Mouse (Mus musculus): ENCODE data around the gene Kif9. TPM values are rescaled to one million over a fixed set of nuclear protein-coding genes. Genes with fewer than 3 reads are reported as not detected.

Gene Kif9
- polyA plus RNA-seq, 1 experiment = 0.40 TPM

- H3K27ac ChIP-seq (replicated peaks; ENCODE audit: low read depth, low read length) = no peak overlapping the region
- no peak overlapping the region for H3K4me3 ChIP-seq (ENCODE audit: insufficient read depth, low read depth, low read length)
- peaks cover 23% of the 10 kb centered on the region for H3K4me1 ChIP-seq (ENCODE audit: control insufficient read depth, insufficient read depth, insufficient read length, low read length)
Measured at GRCm38 (mm10) chr9:110538511-110538910, 61.8 kb downstream of the Kif9 start.

GRCm38 (mm10) chr9:110541988-110542387 is 65.2 kb downstream of the Kif9 start:
- H3K4me1 ChIP-seq (ENCODE audit: control insufficient read depth, insufficient read depth, insufficient read length, low read length) = peaks cover 6% of the 10 kb centered on the region
- no peak overlapping the region for H3K27ac ChIP-seq (replicated peaks; ENCODE audit: low read depth, low read length)
- no peak overlapping the region for H3K4me3 ChIP-seq (ENCODE audit: insufficient read depth, low read depth, low read length)

- Histone ChIP-seq H3K4me3 (ENCODE audit: insufficient read depth, low read depth, low read length) (no peak overlapping the region), H3K4me1 (ENCODE audit: control insufficient read depth, insufficient read depth, insufficient read length, low read length) (peaks cover 2% of the 10 kb centered on the region), H3K27ac (replicated peaks; ENCODE audit: low read depth, low read length) (no peak overlapping the region)
Measured at GRCm38 (mm10) chr9:110548261-110548660, 71.5 kb downstream of the Kif9 start.

GRCm38 (mm10) chr9:110568309-110568708 is 91.6 kb downstream of the Kif9 start:
- no peak overlapping the region for H3K4me3 ChIP-seq (ENCODE audit: insufficient read depth, low read depth, low read length)
- H3K4me1 ChIP-seq (ENCODE audit: control insufficient read depth, insufficient read depth, insufficient read length, low read length) = no peaks in the 10 kb centered on the region
- H3K27ac ChIP-seq (replicated peaks; ENCODE audit: low read depth, low read length) = no peak overlapping the region

Other genes starting within 250 kb of the Kif9 start
- 0.92 and 1.1 TPM in 2 replicates for gene Cspg5, start 233.2 kb upstream of the Kif9 start, polyA plus RNA-seq (2012; ENCODE audit: insufficient read depth, insufficient read length, missing spikeins)
- 4.9 and 6.4 TPM in 2 replicates for gene Elp6, start 171.8 kb upstream of the Kif9 start, polyA plus RNA-seq (2012; ENCODE audit: insufficient read depth, insufficient read length, missing spikeins)
- gene Scap, start 143.7 kb upstream of the Kif9 start, polyA plus RNA-seq (2012; ENCODE audit: insufficient read depth, insufficient read length, missing spikeins) = 14.6 and 18.7 TPM in 2 replicates
- 5.9 and 7.8 TPM in 2 replicates for gene Ptpn23, start 68.7 kb upstream of the Kif9 start, polyA plus RNA-seq (2012; ENCODE audit: insufficient read depth, insufficient read length, missing spikeins)
- gene Ngp, start 57.2 kb upstream of the Kif9 start, polyA plus RNA-seq (2012; ENCODE audit: insufficient read depth, insufficient read length, missing spikeins) = not detected in 2 replicates
- gene Klhl18, start 264 bp upstream of the Kif9 start, polyA plus RNA-seq (2012; ENCODE audit: insufficient read depth, insufficient read length, missing spikeins) = 5.5 and 6.3 TPM in 2 replicates
- 16.3 and 31.6 TPM in 2 replicates for gene Setd2, start 55.6 kb downstream of the Kif9 start, polyA plus RNA-seq (2012; ENCODE audit: insufficient read depth, insufficient read length, missing spikeins)
- gene Nradd, start 147.5 kb downstream of the Kif9 start, polyA plus RNA-seq (2012; ENCODE audit: insufficient read depth, insufficient read length, missing spikeins) = 1.7 and 3.0 TPM in 2 replicates
- 2.2 and 4.8 TPM in 2 replicates for gene Nbeal2, start 177.2 kb downstream of the Kif9 start, polyA plus RNA-seq (2012; ENCODE audit: insufficient read depth, insufficient read length, missing spikeins)
- gene Ccdc12, start 179.5 kb downstream of the Kif9 start, polyA plus RNA-seq (2012; ENCODE audit: insufficient read depth, insufficient read length, missing spikeins) = 44.7 and 46.2 TPM in 2 replicates

Data from brown adipose tissue, adult 24 weeks (tissue).